Mouse (Mus musculus) heart, postnatal 0 days (tissue): ENCODE measurements around the gene Rps2.

Experiments used
- CTCF ChIP-seq: IDR thresholded peaks from 2 replicates; pipeline ENCODE4 v1.5.1; 2016; ENCODE audit warnings: antibody characterized with exemption, control low read depth, low read depth
- EP300 ChIP-seq: IDR thresholded peaks from 2 replicates; pipeline ENCODE4 v1.6.1; 2016; ENCODE audit warnings: antibody characterized with exemption, low read depth

- TF ChIP-seq CTCF = no peak
- TF ChIP-seq EP300 = no peak
These were observed 43.2 kb downstream of the Rps2 start for GRCm38 (mm10) chr17:24761121-24761520.
